Mouse (Mus musculus) brown adipose tissue, adult 24 weeks (tissue): Measurements from ENCODE around the gene Rfx3. TPM values are rescaled to one million over a fixed set of nuclear protein-coding genes. Genes with fewer than 3 reads are reported as not detected.

Source experiments
- H3K27ac ChIP-seq: fragments of 200-500 bp; replicated peaks from 2 replicates; pipeline ENCODE4 v1.5.1; 2012; ENCODE audit warnings: low read depth, mild to moderate bottlenecking, low read length
- H3K4me1 ChIP-seq: fragments of 200-500 bp; 2 replicates; pipeline ENCODE4 v1.6.1; 2012; ENCODE audit warnings: low read length, mixed read lengths; ENCODE audit not compliant: control insufficient read depth, insufficient read depth, insufficient read length
- H3K4me3 ChIP-seq: fragments of 200-500 bp; 2 replicates; pipeline ENCODE4 v1.5.1; 2012; ENCODE audit warnings: low read depth, mild to moderate bottlenecking, low read length, moderate library complexity; ENCODE audit not compliant: insufficient read depth
- polyA plus RNA-seq: library from polyadenylated mRNA; stranded (reverse); fragments of >200 nt; gene quantifications from 2 replicates; pipeline ENCODE4 v1.2.4, GENCODE M21; 2012; ENCODE audit not compliant: missing spikeins, insufficient read depth, insufficient read length

Gene Rfx3
- polyA plus RNA-seq, 1 experiment, result 1.3 TPM

DNA sequence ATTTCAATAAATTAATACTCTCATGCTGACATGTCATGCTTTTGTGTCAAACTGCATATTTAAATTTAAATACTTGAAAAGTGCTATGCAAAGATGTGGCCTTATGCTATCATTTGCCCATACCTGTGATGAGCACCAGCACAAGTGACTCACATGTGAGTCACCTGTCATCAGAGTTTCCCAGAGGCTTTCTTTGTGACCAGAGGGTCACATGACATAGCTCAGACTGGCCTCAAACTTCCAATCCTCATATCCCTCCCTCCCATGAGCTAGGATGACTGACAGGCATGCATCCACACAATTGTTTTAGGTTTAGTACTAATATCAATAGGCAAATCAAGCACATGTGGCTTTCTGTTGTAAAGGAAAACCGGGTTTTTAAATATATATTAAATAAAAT, 162.0 kb downstream of the Rfx3 start:
- no peak overlapping the region for H3K27ac ChIP-seq
- no peaks in the 10 kb centered on the region for H3K4me1 ChIP-seq
- no peak overlapping the region for H3K4me3 ChIP-seq

DNA sequence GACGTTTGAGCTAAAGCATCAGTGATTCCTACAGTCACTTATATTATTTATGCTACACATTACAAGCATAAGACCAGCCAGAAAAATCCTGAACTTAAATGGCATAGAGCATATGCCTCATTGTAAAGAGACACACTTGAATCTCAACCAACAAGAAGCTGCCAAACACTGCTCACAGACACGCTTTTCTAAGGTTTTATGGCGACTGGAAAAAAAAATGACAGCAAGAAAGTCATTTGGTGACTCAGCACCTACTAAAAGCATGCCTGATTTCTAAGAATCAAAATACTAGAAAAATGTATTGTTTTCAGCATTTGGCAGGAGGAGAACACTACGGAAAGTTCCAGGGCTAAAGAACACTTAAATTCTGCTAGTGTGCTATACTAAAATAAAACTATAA, 163.9 kb downstream of the Rfx3 start:
- Histone ChIP-seq H3K27ac (no peak overlapping the region), H3K4me3 (no peak overlapping the region), H3K4me1 (no peaks in the 10 kb centered on the region)

DNA sequence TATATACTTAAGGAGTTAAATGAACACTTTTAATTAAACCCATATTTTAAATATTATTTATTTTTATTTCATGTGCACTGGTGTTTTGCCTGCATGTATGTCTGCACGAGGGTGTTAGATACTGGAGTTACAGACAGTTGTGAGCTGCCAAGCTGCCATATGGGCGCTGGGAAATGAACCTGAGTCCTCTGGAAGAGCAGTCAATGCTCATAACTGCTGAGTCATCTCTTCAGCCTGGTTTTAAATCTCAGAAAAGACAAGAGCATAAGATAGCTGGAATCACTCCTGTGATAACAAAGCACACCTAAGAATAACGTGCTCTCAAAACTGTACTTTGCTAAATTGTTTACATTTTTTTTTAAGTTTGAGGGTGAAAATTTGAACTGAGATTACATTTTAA, 172.3 kb downstream of the Rfx3 start:
- no peak overlapping the region for H3K4me3 ChIP-seq
- no peaks in the 10 kb centered on the region; the same call in 1 of the 2 replicates for H3K4me1 ChIP-seq
- no peak overlapping the region for H3K27ac ChIP-seq

DNA sequence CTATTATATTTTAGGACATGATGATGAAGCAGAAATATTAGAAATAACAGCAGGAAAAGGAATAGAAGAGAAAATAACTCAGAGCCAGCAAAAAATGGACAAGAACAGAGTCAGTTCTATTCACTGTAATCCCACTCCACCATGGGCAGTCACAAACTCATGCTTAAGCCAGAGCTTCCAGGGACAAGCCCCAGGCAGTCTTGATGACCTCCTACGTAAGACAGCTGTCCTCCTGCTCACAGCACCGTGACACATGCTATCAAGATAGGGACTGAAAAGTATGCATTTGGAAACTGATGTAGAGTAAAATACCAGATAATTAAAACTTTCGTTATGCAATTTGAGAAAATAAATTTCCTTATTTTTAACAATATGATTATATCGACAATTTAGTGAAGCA, 172.9 kb downstream of the Rfx3 start:
- Histone ChIP-seq H3K27ac (no peak overlapping the region), H3K4me3 (no peak overlapping the region), H3K4me1 (no peaks in the 10 kb centered on the region; the same call in 1 of the 2 replicates)

DNA sequence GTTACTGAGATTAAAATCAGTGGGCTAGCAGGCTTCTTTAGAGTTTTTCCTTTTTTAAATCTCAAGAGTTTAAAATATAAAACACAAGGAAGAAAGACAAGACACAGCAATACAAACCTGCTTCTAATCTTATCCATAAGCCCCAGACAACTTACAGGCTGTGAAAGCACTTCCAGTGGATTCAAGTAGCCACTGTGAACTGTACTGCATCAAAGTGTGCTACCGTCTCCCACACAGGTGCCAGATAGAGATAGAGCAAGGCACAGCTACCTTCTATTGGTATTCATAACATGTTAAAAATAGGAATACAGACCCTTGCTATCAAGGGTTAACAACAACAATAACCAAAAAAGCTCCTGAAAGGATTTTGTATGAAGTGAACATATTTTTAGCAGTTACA, 178.5 kb downstream of the Rfx3 start:
- no peak overlapping the region for H3K4me3 ChIP-seq
- H3K27ac ChIP-seq, result no peak overlapping the region
- no peaks in the 10 kb centered on the region; the same call in 1 of the 2 replicates for H3K4me1 ChIP-seq

DNA sequence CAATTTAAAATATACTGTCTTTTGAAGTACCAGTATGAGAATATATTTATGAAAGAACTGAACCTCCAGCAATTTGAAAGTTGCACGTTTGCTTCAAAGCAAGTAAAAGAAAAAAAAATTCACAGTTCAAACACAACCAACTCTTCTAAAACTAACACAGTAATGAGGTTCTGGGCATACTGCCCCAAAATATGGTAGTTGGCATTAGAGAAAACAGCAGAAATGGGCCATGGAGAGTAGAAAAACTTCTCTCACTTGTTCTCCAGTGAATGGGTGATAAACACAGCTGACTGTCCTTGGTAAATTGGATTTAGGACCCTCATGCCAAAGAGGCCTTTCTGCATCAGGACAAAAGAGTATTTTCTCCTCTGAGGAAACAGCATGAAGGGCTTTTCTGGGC, 182.7 kb downstream of the Rfx3 start:
- Histone ChIP-seq H3K27ac (no peak overlapping the region), H3K4me3 (no peak overlapping the region), H3K4me1 (no peaks in the 10 kb centered on the region)

DNA sequence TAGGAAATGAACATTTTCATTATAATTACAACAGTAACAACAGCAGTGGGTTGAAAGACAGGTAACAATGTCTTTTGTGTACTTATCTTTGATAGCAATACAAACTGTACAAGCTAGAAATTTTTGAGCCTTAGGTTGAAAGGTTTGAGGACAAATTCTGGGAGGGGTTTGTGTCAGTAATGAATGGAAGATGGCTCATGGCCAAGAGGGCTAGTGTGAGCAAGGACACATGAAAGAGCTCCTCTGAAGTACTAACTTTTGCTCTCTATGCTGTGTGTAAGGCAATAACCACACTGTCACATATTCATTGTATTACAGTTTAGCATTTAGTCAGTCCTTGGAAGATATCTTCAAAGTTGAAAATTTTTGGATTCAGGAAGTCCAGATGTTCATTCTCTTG, 193.3 kb downstream of the Rfx3 start:
- Histone ChIP-seq H3K4me1 (no peaks in the 10 kb centered on the region), H3K4me3 (no peak overlapping the region), H3K27ac (no peak overlapping the region)

DNA sequence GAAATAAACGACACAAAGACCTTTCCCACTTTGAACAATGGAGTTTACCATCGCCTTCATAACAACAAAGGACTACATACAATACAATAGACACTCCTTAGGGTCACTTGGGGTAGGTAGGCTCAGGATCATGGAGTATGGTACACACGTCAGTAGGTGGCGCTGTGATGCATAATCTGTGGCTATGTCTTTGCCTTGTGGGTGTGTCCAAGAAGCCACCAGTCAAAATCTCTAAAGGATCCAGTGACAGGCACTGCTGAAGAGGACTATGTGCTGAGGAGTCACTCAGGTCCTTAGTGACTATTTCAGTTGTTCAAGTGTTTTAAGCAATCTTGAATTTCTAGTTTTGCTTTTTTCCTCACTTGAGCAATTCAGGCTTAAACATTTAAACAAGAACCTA, 230.9 kb downstream of the Rfx3 start:
- Histone ChIP-seq H3K4me3 (no peak overlapping the region), H3K27ac (no peak overlapping the region), H3K4me1 (no peaks in the 10 kb centered on the region)

DNA sequence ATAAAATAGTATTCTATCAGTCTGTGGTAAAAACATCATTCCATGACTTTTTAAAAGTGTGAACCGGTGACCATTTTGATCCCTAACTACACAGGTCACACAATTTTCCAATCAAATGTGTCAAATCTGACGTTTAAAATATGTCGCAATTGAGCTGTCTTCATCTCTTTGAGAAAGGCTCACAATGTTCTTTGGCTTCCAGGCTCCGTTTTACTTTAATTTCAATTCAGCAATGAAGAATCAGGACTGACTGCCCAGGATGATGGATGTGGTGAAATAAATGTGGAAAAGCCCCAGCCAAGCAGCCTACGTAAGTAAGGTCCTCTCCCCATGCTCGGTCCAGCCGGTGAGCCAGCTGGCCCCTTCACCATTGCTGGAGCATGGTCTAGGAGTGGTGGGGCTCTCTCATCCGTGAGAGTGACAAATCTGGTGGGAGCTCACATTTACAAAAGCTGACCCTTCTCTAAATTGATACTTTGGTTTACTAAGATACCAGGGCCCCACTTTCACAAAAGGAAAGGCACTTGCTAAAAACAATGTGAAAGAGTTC, 240.2 kb downstream of the Rfx3 start:
- H3K27ac ChIP-seq, result no peak overlapping the region
- no peaks in the 10 kb centered on the region for H3K4me1 ChIP-seq
- no peak overlapping the region for H3K4me3 ChIP-seq

DNA sequence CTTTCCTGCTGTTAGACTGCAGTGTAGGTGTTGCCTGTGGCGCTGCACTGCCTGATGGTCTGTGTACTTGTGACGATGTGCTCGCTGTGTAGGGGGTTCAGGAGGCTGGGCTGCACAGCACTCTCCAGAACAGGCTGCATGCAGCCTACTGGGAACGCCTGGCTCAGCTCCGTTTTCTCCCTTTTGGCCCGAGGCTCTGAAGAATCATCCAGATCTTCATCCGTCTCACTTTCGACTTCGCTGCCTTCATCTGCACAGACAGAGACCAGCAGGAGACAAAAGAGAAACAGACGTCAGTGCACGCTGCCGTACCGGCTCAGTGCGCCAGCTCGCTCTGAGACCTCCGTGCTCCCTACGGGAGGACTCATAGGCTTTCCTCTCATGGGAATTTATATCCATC, 242.5 kb downstream of the Rfx3 start:
- H3K4me1 ChIP-seq, result no peaks in the 10 kb centered on the region
- H3K4me3 ChIP-seq, result no peak overlapping the region
- H3K27ac ChIP-seq, result no peak overlapping the region

DNA sequence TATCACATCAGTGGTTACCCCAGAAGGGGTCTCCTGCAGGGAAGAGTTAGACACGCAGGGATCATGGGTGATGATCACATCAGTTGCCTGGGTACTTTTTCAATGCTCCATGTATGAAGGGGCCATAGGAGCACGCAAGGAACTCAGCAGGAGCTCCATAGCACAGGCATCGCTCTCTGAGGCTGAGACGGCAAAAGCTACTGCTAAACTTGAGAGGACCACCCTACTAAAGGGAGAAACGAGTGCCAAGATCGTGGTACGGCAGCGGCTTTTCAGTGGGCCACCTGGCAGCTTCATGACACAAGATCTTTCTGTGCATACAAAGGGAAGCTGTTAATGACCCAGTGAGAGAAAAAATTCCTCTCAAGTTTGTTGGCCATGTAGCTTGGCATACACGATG, 250.7 kb downstream of the Rfx3 start:
- Histone ChIP-seq H3K27ac (no peak overlapping the region), H3K4me1 (no peaks in the 10 kb centered on the region), H3K4me3 (no peak overlapping the region)

DNA sequence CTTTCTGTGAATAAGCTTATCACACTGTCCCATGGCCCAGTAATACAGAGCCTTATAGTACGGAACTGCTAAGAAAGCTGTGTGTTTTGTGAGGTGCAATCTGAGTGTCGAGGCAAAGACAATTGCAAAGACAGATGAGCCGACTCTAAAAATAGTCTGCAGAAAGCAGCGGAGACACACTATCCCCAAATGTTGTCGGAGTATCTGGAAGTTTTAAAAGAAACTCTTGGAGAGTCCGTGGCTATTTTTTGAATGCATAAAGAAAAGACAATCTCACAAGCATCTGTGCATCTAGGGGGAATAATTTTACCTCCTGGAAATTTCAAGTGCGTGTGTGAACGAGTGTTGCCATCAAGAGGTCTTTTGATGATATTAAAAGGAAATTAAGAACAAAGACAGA, 251.6 kb downstream of the Rfx3 start:
- Histone ChIP-seq H3K4me1 (no peaks in the 10 kb centered on the region), H3K4me3 (no peak overlapping the region), H3K27ac (no peak overlapping the region)

DNA sequence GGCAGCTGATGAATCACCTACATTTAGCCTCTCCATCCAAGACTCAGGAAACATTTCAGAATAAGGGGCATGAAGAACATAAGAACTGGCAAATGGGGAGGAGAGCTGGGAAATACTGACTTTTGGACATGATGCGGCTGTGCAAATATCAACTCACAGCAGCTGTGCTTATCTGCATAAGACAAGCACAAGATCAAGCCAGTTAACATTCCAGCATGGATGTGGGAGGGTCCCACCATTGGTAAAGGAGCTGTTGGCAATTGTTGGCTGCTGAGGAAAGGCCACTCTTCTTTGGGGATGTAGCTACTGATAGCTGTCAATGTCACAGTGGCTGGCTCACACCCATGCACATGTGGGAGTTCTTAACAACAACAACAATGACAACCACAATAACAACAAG, 263.7 kb downstream of the Rfx3 start:
- H3K4me3 ChIP-seq, result no peak overlapping the region
- no peaks in the 10 kb centered on the region for H3K4me1 ChIP-seq
- H3K27ac ChIP-seq, result no peak overlapping the region

DNA sequence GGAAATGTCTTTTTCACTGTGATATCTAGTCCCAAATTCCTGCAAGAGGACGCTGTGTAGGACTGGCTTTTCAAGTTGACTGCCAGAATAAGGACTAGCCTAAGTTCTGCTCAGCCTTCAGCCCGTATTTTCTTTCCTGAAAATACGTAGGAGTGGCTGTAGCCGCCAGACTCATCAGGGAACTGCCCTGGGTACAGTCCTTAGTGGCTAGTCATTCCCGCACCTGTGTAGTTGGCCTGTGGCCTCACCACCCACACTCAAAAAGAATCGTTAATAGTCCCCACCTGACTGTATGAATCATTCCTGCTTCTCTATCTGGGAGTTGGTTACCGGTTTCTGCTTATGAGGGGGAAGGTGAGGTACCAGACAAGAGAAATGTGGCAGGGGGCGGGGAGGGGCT, 272.1 kb downstream of the Rfx3 start:
- no peaks in the 10 kb centered on the region for H3K4me1 ChIP-seq
- H3K27ac ChIP-seq, result no peak overlapping the region
- no peak overlapping the region for H3K4me3 ChIP-seq

DNA sequence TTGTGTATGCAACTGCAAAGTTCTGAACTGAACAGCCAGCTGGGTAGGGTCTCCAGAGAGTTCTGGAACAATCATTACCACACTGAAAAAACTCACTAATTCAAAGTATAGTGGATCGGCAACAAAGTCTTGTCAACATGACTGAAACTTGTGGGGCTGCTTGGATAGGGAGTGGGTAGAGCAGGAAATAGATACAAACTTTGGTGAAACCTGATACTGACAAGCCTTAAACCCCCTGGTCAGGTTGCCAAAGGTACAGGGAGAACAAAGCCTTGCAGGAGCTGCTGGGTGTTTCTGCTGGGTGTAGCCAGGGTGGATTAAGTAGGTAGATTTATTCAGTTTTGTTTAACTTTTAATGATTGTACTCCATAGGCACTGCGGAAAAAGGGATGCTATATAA, 274.4 kb downstream of the Rfx3 start:
- no peak overlapping the region for H3K27ac ChIP-seq
- H3K4me1 ChIP-seq, result no peaks in the 10 kb centered on the region
- H3K4me3 ChIP-seq, result no peak overlapping the region

DNA sequence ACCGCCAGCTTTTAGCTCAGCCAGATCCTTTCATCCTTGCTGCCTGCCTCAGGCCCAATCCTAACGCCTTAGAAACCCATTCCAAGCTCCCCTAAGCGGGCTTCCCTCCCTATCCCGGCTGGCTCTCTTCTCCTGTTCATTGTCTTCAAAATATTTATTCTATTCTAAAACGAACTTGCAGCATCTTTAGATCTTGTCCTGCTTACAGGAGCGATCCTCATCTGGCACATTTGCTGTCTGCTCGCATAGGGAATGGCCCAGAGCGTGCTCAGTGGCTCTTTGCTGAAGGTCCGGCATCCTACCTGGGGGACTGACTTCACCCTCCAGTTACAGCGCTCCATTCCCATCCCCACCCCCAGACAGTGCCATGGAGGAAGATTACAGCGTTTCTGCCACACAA, 292.0 kb downstream of the Rfx3 start:
- Histone ChIP-seq H3K4me1 (no peaks in the 10 kb centered on the region), H3K4me3 (no peak overlapping the region), H3K27ac (no peak overlapping the region)

DNA sequence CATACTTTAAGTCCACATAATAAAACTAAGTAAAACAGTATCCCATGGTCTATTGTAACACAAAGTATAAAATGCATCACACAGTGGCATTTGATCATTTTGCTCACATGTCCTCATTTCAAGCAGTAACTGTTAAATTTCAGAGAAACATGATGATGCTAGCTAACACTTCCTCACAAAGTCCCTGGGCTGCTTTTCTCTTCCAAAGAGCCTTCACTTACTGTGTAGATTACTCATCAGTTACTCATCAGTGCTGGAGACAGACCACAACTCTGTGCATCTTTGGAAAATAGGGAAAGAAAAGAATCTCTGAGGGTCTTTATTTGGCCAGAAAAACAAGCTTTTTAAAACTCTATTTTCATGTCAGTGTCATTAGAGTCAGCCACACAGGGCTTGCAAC, 294.7 kb downstream of the Rfx3 start:
- no peak overlapping the region for H3K27ac ChIP-seq
- no peaks in the 10 kb centered on the region for H3K4me1 ChIP-seq
- H3K4me3 ChIP-seq, result no peak overlapping the region
